Mouse (Mus musculus) naive thymus-derived CD4-positive, alpha-beta T cell, adult 2 months (primary cell): ENCODE data around the gene Anapc16.

Source experiments
- DNase-seq: peaks from one replicate; pipeline ENCODE4 v3.0.0-alpha.2; 2011; ENCODE audit warnings: low read depth

Anapc16 gene

GRCm38 (mm10) chr10:60002673-60003212 is at the start of gene Anapc16, which contains the start of gene Ascc1:
Anapc16 (minus strand) TSS chr10:60003135.
Ascc1 (plus strand) TSS chr10:60002805.
- DNase-seq: peak; percentile 99

GRCm38 (mm10) chr10:60050581-60050980 is 47.6 kb upstream of the Anapc16 start:
- no peak for DNase-seq

GRCm38 (mm10) chr10:60046696-60047095 is 43.8 kb upstream of the Anapc16 start:
- DNase-seq: no peak

GRCm38 (mm10) chr10:60042350-60042922 is 39.5 kb upstream of the Anapc16 start:
- no peak for DNase-seq

GRCm38 (mm10) chr10:60035744-60036143 is 32.8 kb upstream of the Anapc16 start:
- no peak for DNase-seq

- DNase-seq: no peak
These were observed 31.7 kb upstream of the Anapc16 start for GRCm38 (mm10) chr10:60034621-60035020.

- no peak for DNase-seq
These were observed 30.1 kb upstream of the Anapc16 start for GRCm38 (mm10) chr10:60033064-60033463.

- no peak for DNase-seq
These were observed 29.7 kb upstream of the Anapc16 start for GRCm38 (mm10) chr10:60032622-60033021.

- no peak for DNase-seq
These were observed 29.1 kb upstream of the Anapc16 start for GRCm38 (mm10) chr10:60031985-60032384.

GRCm38 (mm10) chr10:60031562-60031961 is 28.6 kb upstream of the Anapc16 start:
- no peak for DNase-seq

GRCm38 (mm10) chr10:60029387-60029786 is 26.5 kb upstream of the Anapc16 start:
- DNase-seq: peak; percentile 16

GRCm38 (mm10) chr10:60028979-60029378 is 26.0 kb upstream of the Anapc16 start:
- DNase-seq: no peak

- DNase-seq: peak; percentile 72
These were observed 25.2 kb upstream of the Anapc16 start for GRCm38 (mm10) chr10:60028181-60028580.

- no peak for DNase-seq
These were observed 24.7 kb upstream of the Anapc16 start for GRCm38 (mm10) chr10:60027619-60028084.

- DNase-seq: no peak
These were observed 23.9 kb upstream of the Anapc16 start for GRCm38 (mm10) chr10:60026759-60027395.

GRCm38 (mm10) chr10:60023751-60024150 is 20.8 kb upstream of the Anapc16 start:
- no peak for DNase-seq

- no peak for DNase-seq
These were observed 16.4 kb upstream of the Anapc16 start for GRCm38 (mm10) chr10:60019299-60019698.

- no peak for DNase-seq
These were observed 13.3 kb upstream of the Anapc16 start for GRCm38 (mm10) chr10:60016223-60016622.

- DNase-seq: no peak
These were observed 6.2 kb upstream of the Anapc16 start for GRCm38 (mm10) chr10:60009115-60009514.

GRCm38 (mm10) chr10:60005264-60005663 is 2.3 kb upstream of the Anapc16 start:
- DNase-seq: peak; percentile 77

GRCm38 (mm10) chr10:60003847-60004246 is 912 bp upstream of the Anapc16 start:
- DNase-seq: no peak

GRCm38 (mm10) chr10:60003213-60003752 is 348 bp upstream of the Anapc16 start:
- no peak for DNase-seq

GRCm38 (mm10) chr10:60002203-60002602 is 732 bp downstream of the Anapc16 start:
- no peak for DNase-seq
